Mouse (Mus musculus): ENCODE measurements around the gene Gm21974. TPM values are rescaled to one million over a fixed set of nuclear protein-coding genes. Genes with fewer than 3 reads are reported as not detected.

Gene Gm21974
- polyA plus RNA-seq, 1 experiment from 2014 or later = not detected

GRCm38 (mm10) chr7:127888821-127889220 is 6.4 kb downstream of the Gm21974 start:
- Histone ChIP-seq H3K36me3 (peaks cover 81% of the 10 kb centered on the region), H3K27ac (no peak overlapping the region), H3K9me3 (replicated peaks) (no peaks in the 10 kb centered on the region), H3K4me2 (replicated peaks) (no peak overlapping the region), H3K27me3 (no peaks in the 10 kb centered on the region), H3K9ac (no peak overlapping the region), H3K4me3 (no peak overlapping the region), H3K4me1 (peaks cover 14% of the 10 kb centered on the region)
- 67% methylated on average over 3 of the region's 3 CpGs for WGBS
- no peak for ATAC-seq (ENCODE audit: low FRiP score)

GRCm38 (mm10) chr7:127887781-127888180 is 7.5 kb downstream of the Gm21974 start:
- no peak for ATAC-seq (ENCODE audit: low FRiP score)
- Histone ChIP-seq H3K4me2 (replicated peaks) (no peak overlapping the region), H3K4me3 (no peak overlapping the region), H3K4me1 (peaks cover 18% of the 10 kb centered on the region), H3K27ac (no peak overlapping the region), H3K9ac (no peak overlapping the region), H3K27me3 (no peaks in the 10 kb centered on the region), H3K36me3 (peaks cover 85% of the 10 kb centered on the region), H3K9me3 (replicated peaks) (no peaks in the 10 kb centered on the region)
- WGBS = 86% methylated on average over 3 of the region's 3 CpGs

- H3K27ac ChIP-seq = no peak overlapping the region
- H3K4me3 ChIP-seq = no peak overlapping the region
- no peak for ATAC-seq (ENCODE audit: low FRiP score)
- H3K9ac ChIP-seq = no peak overlapping the region
- H3K4me2 ChIP-seq (replicated peaks) = no peak overlapping the region
- peaks cover 18% of the 10 kb centered on the region for H3K4me1 ChIP-seq
- H3K9me3 ChIP-seq (replicated peaks) = no peaks in the 10 kb centered on the region
- H3K27me3 ChIP-seq = no peaks in the 10 kb centered on the region
- 89% methylated on average over 8 of the region's 8 CpGs for WGBS
- peaks cover 89% of the 10 kb centered on the region for H3K36me3 ChIP-seq
These were observed 8.1 kb downstream of the Gm21974 start for GRCm38 (mm10) chr7:127887191-127887590.

GRCm38 (mm10) chr7:127886551-127886950 is 8.7 kb downstream of the Gm21974 start:
- peaks cover 95% of the 10 kb centered on the region for H3K36me3 ChIP-seq
- H3K9me3 ChIP-seq (replicated peaks) = no peaks in the 10 kb centered on the region
- H3K4me3 ChIP-seq = no peak overlapping the region
- no peak overlapping the region for H3K4me2 ChIP-seq (replicated peaks)
- H3K27ac ChIP-seq = no peak overlapping the region
- H3K27me3 ChIP-seq = no peaks in the 10 kb centered on the region
- 93% methylated on average over 6 of the region's 6 CpGs for WGBS
- peaks cover 18% of the 10 kb centered on the region for H3K4me1 ChIP-seq
- no peak for ATAC-seq (ENCODE audit: low FRiP score)
- no peak overlapping the region for H3K9ac ChIP-seq

GRCm38 (mm10) chr7:127885951-127886350 is 9.3 kb downstream of the Gm21974 start:
- no peak overlapping the region for H3K4me3 ChIP-seq

GRCm38 (mm10) chr7:127880431-127880830 is 14.8 kb downstream of the Gm21974 start:
- Histone ChIP-seq H3K9ac (no peak overlapping the region), H3K4me2 (replicated peaks) (no peak overlapping the region), H3K9me3 (replicated peaks) (no peaks in the 10 kb centered on the region), H3K4me3 (no peak overlapping the region), H3K4me1 (peaks cover 29% of the 10 kb centered on the region), H3K27ac (no peak overlapping the region), H3K36me3 (peaks cover 75% of the 10 kb centered on the region), H3K27me3 (no peaks in the 10 kb centered on the region)
- 88% methylated on average over 12 of the region's 12 CpGs for WGBS
- no peak for ATAC-seq (ENCODE audit: low FRiP score)

More at GRCm38 (mm10) chr7:127885951-127886350, 9.3 kb downstream of the Gm21974 start:
- no peak for ATAC-seq (ENCODE audit: low FRiP score)
- H3K27ac ChIP-seq = no peak overlapping the region
- WGBS = 78% methylated on average over 6 of the region's 6 CpGs
- peaks cover 18% of the 10 kb centered on the region for H3K4me1 ChIP-seq
- no peaks in the 10 kb centered on the region for H3K9me3 ChIP-seq (replicated peaks)
- no peak overlapping the region for H3K9ac ChIP-seq
- H3K36me3 ChIP-seq = peaks cover 99% of the 10 kb centered on the region
- H3K4me2 ChIP-seq (replicated peaks) = no peak overlapping the region
- no peaks in the 10 kb centered on the region for H3K27me3 ChIP-seq

- Histone ChIP-seq H3K4me3 (no peak overlapping the region), H3K27ac (no peak overlapping the region), H3K9ac (no peak overlapping the region), H3K9me3 (replicated peaks) (no peaks in the 10 kb centered on the region), H3K4me1 (peaks cover 26% of the 10 kb centered on the region), H3K27me3 (no peaks in the 10 kb centered on the region), H3K4me2 (replicated peaks) (no peak overlapping the region), H3K36me3 (peaks cover 65% of the 10 kb centered on the region)
- WGBS = 96% methylated on average over 9 of the region's 9 CpGs
- no peak for ATAC-seq (ENCODE audit: low FRiP score)
These were observed 16.0 kb downstream of the Gm21974 start for GRCm38 (mm10) chr7:127879301-127879700.

GRCm38 (mm10) chr7:127876467-127877348 is 18.5 kb downstream of the Gm21974 start, which contains the start of gene Zfp668:
Gene Zfp668, minus strand, starts transcription at chr7:127876828.
- Histone ChIP-seq H3K9ac (peak within 1 kb of the TSS; percentile 96), H3K27ac (peak within 1 kb of the TSS; percentile 96), H3K4me3 (peak within 1 kb of the TSS; percentile 81), H3K9me3 (replicated peaks) (no peaks in the 10 kb centered on the region), H3K4me2 (replicated peaks) (peak within 1 kb of the TSS; percentile 86), H3K27me3 (no peaks in the 10 kb centered on the region), H3K4me1 (peaks cover 31% of the 10 kb centered on the region), H3K36me3 (peaks cover 46% of the 10 kb centered on the region)
- ATAC-seq (ENCODE audit: low FRiP score) = peak; percentile 61
- WGBS = under 1% methylated on average over 60 of the region's 60 CpGs

GRCm38 (mm10) chr7:127876041-127876466 is 19.2 kb downstream of the Gm21974 start, which contains the start of gene Zfp646:
Gene Zfp646, plus strand, starts transcription at chr7:127876221.
- peak; percentile 89 for ATAC-seq (ENCODE audit: low FRiP score)
- H3K27ac ChIP-seq = peak within 1 kb of the TSS; percentile 96
- no peaks in the 10 kb centered on the region for H3K27me3 ChIP-seq
- peaks cover 31% of the 10 kb centered on the region for H3K4me1 ChIP-seq
- H3K9me3 ChIP-seq (replicated peaks) = no peaks in the 10 kb centered on the region
- peak within 1 kb of the TSS; percentile 81 for H3K4me3 ChIP-seq
- WGBS = under 1% methylated on average over 41 of the region's 41 CpGs
- H3K4me2 ChIP-seq (replicated peaks) = peak within 1 kb of the TSS; percentile 86
- peaks cover 42% of the 10 kb centered on the region for H3K36me3 ChIP-seq
- H3K9ac ChIP-seq = peak within 1 kb of the TSS; percentile 96

- Histone ChIP-seq H3K27ac (peak overlapping the region; percentile 96), H3K36me3 (peaks cover 39% of the 10 kb centered on the region), H3K4me3 (peak overlapping the region; percentile 81), H3K9ac (peak overlapping the region; percentile 96), H3K9me3 (replicated peaks) (no peaks in the 10 kb centered on the region), H3K4me1 (peaks cover 31% of the 10 kb centered on the region), H3K27me3 (no peaks in the 10 kb centered on the region), H3K4me2 (replicated peaks) (peak overlapping the region; percentile 86)
- WGBS = under 1% methylated on average over 39 of the region's 43 CpGs
- ATAC-seq (ENCODE audit: low FRiP score) = peak; percentile 96
These were observed 19.6 kb downstream of the Gm21974 start for GRCm38 (mm10) chr7:127875627-127876001.

GRCm38 (mm10) chr7:127874812-127875626 is 20.2 kb downstream of the Gm21974 start:
- Histone ChIP-seq H3K9me3 (replicated peaks) (no peaks in the 10 kb centered on the region), H3K36me3 (peaks cover 36% of the 10 kb centered on the region), H3K27me3 (no peaks in the 10 kb centered on the region), H3K4me1 (peaks cover 31% of the 10 kb centered on the region), H3K4me3 (peak overlapping the region; percentile 81), H3K4me2 (replicated peaks) (peak overlapping the region; percentile 86), H3K27ac (peak overlapping the region; percentile 96), H3K9ac (peak overlapping the region; percentile 96)
- WGBS = 5% methylated on average over 20 of the region's 20 CpGs
- peak; percentile 51 for ATAC-seq (ENCODE audit: low FRiP score)

All from hindbrain, embryonic 12.5 days (tissue).